Mouse (Mus musculus) MEL (cell line): ENCODE results near the gene Plcb4. TPM values are rescaled to one million over a fixed set of nuclear protein-coding genes. Genes with fewer than 3 reads are reported as not detected.

Experiments used
- DNase-seq: peaks from one replicate; pipeline ENCODE4 v3.0.0; 2011; ENCODE audit warnings: low read depth, low spot score
- H3K27ac ChIP-seq: 2 replicates; pipeline ENCODE4 v1.5.1; 2012; ENCODE audit warnings: low read depth, mild to moderate bottlenecking, control low read depth, low read length, moderate library complexity; ENCODE audit not compliant: control insufficient read depth
- H3K27me3 ChIP-seq, 2 experiments: fragments of 150-350 bp in 1 of 2; sonication (generic) in 1 of 2; 2 replicates each; pipeline ENCODE4 v1.6.1; 2012; ENCODE audit warnings: low read length in 2 of 2, mild to moderate bottlenecking in 2 of 2, improper control_type of control experiment in 1 of 2, moderate library complexity in 1 of 2; ENCODE audit not compliant: insufficient read depth in 2 of 2, control insufficient read depth in 1 of 2
- H3K36me3 ChIP-seq, 2 experiments: 2 replicates each; pipeline ENCODE4 v1.6.1; 2012 to 2014; ENCODE audit warnings: low read length in 2 of 2, improper control_type of control experiment in 1 of 2, inconsistent platforms in 1 of 2, mild to moderate bottlenecking in 1 of 2; ENCODE audit not compliant: insufficient read depth in 2 of 2, control insufficient read depth in 1 of 2
- H3K4me1 ChIP-seq, 2 experiments: fragments of 150-350 bp in 1 of 2; sonication (generic) in 1 of 2; 2 replicates each; pipeline ENCODE4 v1.6.1; 2012; ENCODE audit warnings: low read length in 2 of 2, improper control_type of control experiment in 1 of 2, mild to moderate bottlenecking in 1 of 2; ENCODE audit not compliant: insufficient read depth in 2 of 2, control insufficient read depth in 1 of 2
- H3K4me3 ChIP-seq, 2 experiments: fragments of 150-350 bp in 1 of 2; sonication (generic) in 1 of 2; 2 replicates each; pipeline ENCODE4 v1.5.1; 2012; ENCODE audit warnings: low read depth in 2 of 2, low read length in 2 of 2, mild to moderate bottlenecking in 2 of 2, moderate library complexity in 2 of 2, control low read depth in 1 of 2, improper control_type of control experiment in 1 of 2; ENCODE audit not compliant: control insufficient read depth in 1 of 2, insufficient read depth in 1 of 2
- H3K79me2 ChIP-seq: 2 replicates; pipeline ENCODE4 v1.6.1; 2012; ENCODE audit warnings: mild to moderate bottlenecking, low read length, moderate library complexity; ENCODE audit not compliant: control insufficient read depth, poor library complexity, insufficient read depth
- H3K9ac ChIP-seq: 2 replicates; pipeline ENCODE4 v1.6.1; 2012; ENCODE audit warnings: low read depth, mild to moderate bottlenecking, control low read depth, low read length, moderate library complexity; ENCODE audit not compliant: control insufficient read depth, poor library complexity, severe bottlenecking
- H3K9me3 ChIP-seq: fragments of 150-350 bp; sonication (generic); replicated peaks from 2 replicates; pipeline ENCODE4 v1.6.1; 2012; ENCODE audit warnings: mild to moderate bottlenecking, low read length, improper control_type of control experiment, moderate library complexity; ENCODE audit not compliant: insufficient read depth
- BHLHE40 ChIP-seq: IDR thresholded peaks from 2 replicates; pipeline ENCODE4 v1.6.1; 2012; ENCODE audit warnings: low read depth, mild to moderate bottlenecking, inconsistent platforms, low read length, improper control_type of control experiment, borderline replicate concordance
- CHD1 ChIP-seq: IDR thresholded peaks from 2 replicates; pipeline ENCODE4 v1.6.1; 2012; ENCODE audit warnings: low read depth, mild to moderate bottlenecking, inconsistent platforms, low read length, improper control_type of control experiment
- E2F4 ChIP-seq: IDR thresholded peaks from 2 replicates; pipeline ENCODE4 v1.6.1; 2011; ENCODE audit warnings: low read depth, low read length, improper control_type of control experiment, borderline replicate concordance
- EP300 ChIP-seq, 2 experiments: IDR thresholded peaks; 2 replicates each; pipeline ENCODE4 v1.6.1; 2011; ENCODE audit warnings: improper control_type of control experiment in 2 of 2, low read length in 2 of 2, low read depth in 1 of 2, mild to moderate bottlenecking in 1 of 2
- HCFC1 ChIP-seq: IDR thresholded peaks from 2 replicates; pipeline ENCODE4 v1.6.1; 2012; ENCODE audit warnings: low read depth, mild to moderate bottlenecking, inconsistent platforms, low read length, improper control_type of control experiment, moderate library complexity
- JUND ChIP-seq: IDR thresholded peaks from 2 replicates; pipeline ENCODE4 v1.6.1; 2011; ENCODE audit warnings: low read depth, mild to moderate bottlenecking, improper control_type of control experiment, low read length
- KAT2A ChIP-seq: conservative IDR thresholded peaks from 2 replicates; pipeline ENCODE4 v1.6.1; 2012; ENCODE audit warnings: low read depth, low read length, improper control_type of control experiment, inconsistent platforms
- MAFK ChIP-seq: IDR thresholded peaks from 2 replicates; pipeline ENCODE4 v1.6.1; 2011; ENCODE audit warnings: low read depth, mild to moderate bottlenecking, low read length, improper control_type of control experiment, borderline replicate concordance
- POLR2AphosphoS5 ChIP-seq: IDR thresholded peaks from 2 replicates; pipeline ENCODE4 v1.6.1; 2012; ENCODE audit warnings: low read depth, borderline replicate concordance, mild to moderate bottlenecking, inconsistent platforms, low read length, moderate library complexity, mixed read lengths
- RCOR1 ChIP-seq: IDR thresholded peaks from 2 replicates; pipeline ENCODE4 v1.6.1; 2012; ENCODE audit warnings: low read depth, mild to moderate bottlenecking, inconsistent platforms, low read length, improper control_type of control experiment
- USF1 ChIP-seq: IDR thresholded peaks from 2 replicates; pipeline ENCODE4 v1.6.1; 2014; ENCODE audit warnings: low read depth, mild to moderate bottlenecking, inconsistent platforms, low read length, improper control_type of control experiment, moderate library complexity
- ZC3H11A ChIP-seq: IDR thresholded peaks from 2 replicates; pipeline ENCODE4 v1.6.1; 2012; ENCODE audit warnings: low read depth, mild to moderate bottlenecking, inconsistent platforms, low read length, improper control_type of control experiment
- ZMIZ1 ChIP-seq: IDR thresholded peaks from 2 replicates; pipeline ENCODE4 v1.6.1; 2012; ENCODE audit warnings: low read depth, mild to moderate bottlenecking, inconsistent platforms, low read length, improper control_type of control experiment, moderate library complexity
- ZNF384 ChIP-seq: IDR thresholded peaks from 2 replicates; pipeline ENCODE4 v1.6.1; 2012; ENCODE audit warnings: low read depth, mild to moderate bottlenecking, inconsistent platforms, low read length, improper control_type of control experiment
- polyA plus RNA-seq, 2 experiments: library from polyadenylated mRNA; stranded (reverse) in 1 of 2; unstranded in 1 of 2; fragments of >175 nt in 1 of 2; fragments of >200 nt in 1 of 2; gene quantifications; 2 replicates each; pipeline versions ENCODE4 v1.2.1 to v1.2.4; 2012; ENCODE audit warnings: low replicate concordance in 2 of 2, low read depth in 1 of 2; ENCODE audit not compliant: insufficient read length in 2 of 2, insufficient read depth in 1 of 2, missing spikeins in 1 of 2
- total RNA-seq: library from RNA; depleted of rRNA; stranded (reverse); fragments of 300-350 nt; gene quantifications from 2 replicates; pipeline ENCODE4 v1.2.3, GENCODE M21; 2012

The Plcb4 gene
- total and polyA plus RNA-seq, 3 experiments = not detected

DNA sequence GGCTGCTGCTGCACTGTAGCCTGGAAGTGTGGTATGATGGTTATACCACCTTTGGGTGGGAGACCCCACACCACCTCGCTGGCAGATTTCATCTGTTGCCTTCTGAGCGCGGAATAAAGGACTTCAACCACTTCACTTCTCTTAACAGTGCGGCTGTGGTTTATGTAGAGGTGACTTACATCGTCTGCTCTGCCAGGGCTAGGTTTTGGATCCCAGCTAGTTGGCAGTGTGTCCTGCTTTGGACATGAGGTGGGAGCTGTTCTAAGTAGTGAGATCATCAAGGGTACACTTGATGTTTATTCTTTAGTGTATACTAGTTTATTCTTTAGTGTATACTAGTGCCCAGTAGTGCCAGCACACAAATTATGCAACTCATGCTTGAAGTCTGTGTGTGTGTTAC, 97.0 kb downstream of the Plcb4 start:
- no peak for DNase-seq
- 0 out of 4 replicates have a peak, but pooled peaks cover 0 to 2% of the 10 kb centered on the region in 2 experiments for H3K36me3 ChIP-seq
- no peaks in the 10 kb centered on the region for H3K79me2 ChIP-seq
- H3K4me1 ChIP-seq = peaks cover 0 to 2% of the 10 kb centered on the region in 2 experiments; a peak in 1 of 4 replicates
- no peaks in the 10 kb centered on the region; a peak in 1 of 4 replicates for H3K27me3 ChIP-seq
- no peak overlapping the region for H3K27ac ChIP-seq
- H3K9me3 ChIP-seq = no peaks in the 10 kb centered on the region
- no peak overlapping the region for H3K4me3 ChIP-seq
- TF ChIP-seq POLR2AphosphoS5 = no peak
- no peak for TF ChIP-seq HCFC1
- H3K9ac ChIP-seq = no peak overlapping the region

GRCm38 (mm10) chr2:135757478-135757877, 98.7 kb downstream of the Plcb4 start:
- H3K9me3 ChIP-seq = no peaks in the 10 kb centered on the region
- H3K27ac ChIP-seq = no peak overlapping the region
- H3K27me3 ChIP-seq = no peaks in the 10 kb centered on the region; a peak in 1 of 4 replicates
- no peak overlapping the region for H3K9ac ChIP-seq
- no peak for DNase-seq
- H3K36me3 ChIP-seq = peaks cover 0 to 9% of the 10 kb centered on the region in 2 experiments; a peak in 2 of 4 replicates
- peaks cover 0 to 2% of the 10 kb centered on the region in 2 experiments; a peak in 2 of 4 replicates for H3K4me1 ChIP-seq
- H3K4me3 ChIP-seq = no peak overlapping the region
- TF ChIP-seq MAFK = no peak
- TF ChIP-seq EP300 (IDR thresholded peaks at IDR 0.05; ENCODE audit: low read depth in 1 of 2, low read length in 2 of 2) = no peak
- TF ChIP-seq E2F4 = no peak
- no peak for TF ChIP-seq ZMIZ1
- TF ChIP-seq JUND = no peak
- no peak for TF ChIP-seq ZNF384
- TF ChIP-seq RCOR1 = no peak
- TF ChIP-seq HCFC1 = no peak
- TF ChIP-seq ZC3H11A = no peak
- TF ChIP-seq CHD1 = no peak
- TF ChIP-seq USF1 = no peak
- no peaks in the 10 kb centered on the region for H3K79me2 ChIP-seq

- Histone ChIP-seq H3K36me3 (peaks cover 0 to 9% of the 10 kb centered on the region in 2 experiments; a peak in 2 of 4 replicates), H3K27ac (no peak overlapping the region), H3K4me1 (peaks cover 0 to 2% of the 10 kb centered on the region in 2 experiments; a peak in 2 of 4 replicates), H3K9me3 (no peaks in the 10 kb centered on the region), H3K79me2 (no peaks in the 10 kb centered on the region), H3K4me3 (no peak overlapping the region), H3K27me3 (no peaks in the 10 kb centered on the region; a peak in 1 of 4 replicates), H3K9ac (no peak overlapping the region)
- no peak for DNase-seq
- TF ChIP-seq ZNF384 (no peak), BHLHE40 (no peak), POLR2AphosphoS5 (no peak), KAT2A (no peak)
Observed at GRCm38 (mm10) chr2:135759499-135760095, 100.8 kb downstream of the Plcb4 start.
